Mouse (Mus musculus) spleen, postnatal 10 days (tissue): ENCODE measurements around the gene Hbb-bh1.
"Not testable (repeated sequence)": the region's sequence is repeated elsewhere in the genome, so short reads cannot be mapped to it uniquely, and the experiment has no call there.

Experiments used
- DNase-seq, 2 experiments: peaks; one replicate each; pipeline ENCODE4 v3.0.0; 2021 to 2022; ENCODE audit warnings: low spot score in 2 of 2

Gene Hbb-bh1

GRCm38 (mm10) chr7:103812174-103812573, 30.8 kb downstream of the Hbb-bh1 start:
- DNase-seq = no peak

- DNase-seq = no peak
These were observed 31.6 kb downstream of the Hbb-bh1 start for GRCm38 (mm10) chr7:103811223-103811845.

GRCm38 (mm10) chr7:103810746-103811145, 32.2 kb downstream of the Hbb-bh1 start:
- DNase-seq = peak in 1 of 2 experiments; percentile 22

- no peak for DNase-seq
These were observed 32.7 kb downstream of the Hbb-bh1 start for GRCm38 (mm10) chr7:103810296-103810695.

GRCm38 (mm10) chr7:103809801-103810155, 33.2 kb downstream of the Hbb-bh1 start:
- peak in 1 of 2 experiments; percentile 51 for DNase-seq

GRCm38 (mm10) chr7:103808971-103809800, 33.8 kb downstream of the Hbb-bh1 start:
- DNase-seq = no peak

- DNase-seq = not testable (repeated sequence)
These were observed 34.8 kb downstream of the Hbb-bh1 start for GRCm38 (mm10) chr7:103808120-103808519.

- peak in 1 of 2 experiments; percentile 55 for DNase-seq
These were observed 36.1 kb downstream of the Hbb-bh1 start for GRCm38 (mm10) chr7:103806856-103807255.

- peak in 1 of 2 experiments; percentile 46 for DNase-seq
These were observed 50.1 kb downstream of the Hbb-bh1 start for GRCm38 (mm10) chr7:103792669-103793388.

- no peak for DNase-seq
These were observed 51.2 kb downstream of the Hbb-bh1 start, which contains the start of gene Olfr67 for GRCm38 (mm10) chr7:103791721-103792120. Gene Olfr67 (minus strand): TSS chr7:103791821.
